Mouse (Mus musculus) bone marrow, adult 2 months (tissue): Measurements from ENCODE around the gene Xntrpc.

Experiments used
- CTCF ChIP-seq: fragments of 200-500 bp; IDR thresholded peaks from 2 replicates; pipeline ENCODE4 v1.5.1; 2011; ENCODE audit warnings: low read length, control low read depth; ENCODE audit not compliant: control insufficient read depth, insufficient read depth
- POLR2A ChIP-seq: fragments of 200-500 bp; IDR thresholded peaks from 2 replicates; pipeline ENCODE4 v1.6.1; 2011; ENCODE audit warnings: low read depth, mild to moderate bottlenecking, control low read depth, low read length, borderline replicate concordance; ENCODE audit not compliant: control insufficient read depth

DNA sequence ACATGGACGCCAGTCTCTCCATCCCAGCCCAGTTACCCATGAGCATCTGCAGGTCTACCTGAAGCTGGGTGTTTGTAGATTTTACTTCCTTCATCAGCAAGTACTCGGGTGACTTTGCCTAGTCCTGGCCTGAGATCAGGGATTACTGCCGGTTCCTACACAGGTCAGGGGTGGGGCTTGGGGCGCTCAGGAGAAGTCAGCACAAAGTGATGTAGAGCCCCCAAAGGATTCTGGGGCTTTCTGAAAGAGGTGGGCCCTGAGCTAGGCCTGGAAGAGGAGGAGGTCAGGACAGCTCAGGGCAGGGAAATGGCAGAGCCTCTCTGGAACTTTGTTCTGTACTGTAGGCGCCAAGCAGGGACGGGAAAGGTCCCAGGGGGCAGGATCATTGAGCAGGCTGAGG is 37.2 kb downstream of the Xntrpc start:
- no peak for TF ChIP-seq POLR2A
- TF ChIP-seq CTCF = no peak
